Mouse (Mus musculus): ENCODE data around the gene Arpc1b. TPM values are rescaled to one million over a fixed set of nuclear protein-coding genes. Genes with fewer than 3 reads are reported as not detected.
"Not testable (repeated sequence)": the region's sequence is repeated elsewhere in the genome, so short reads cannot be mapped to it uniquely, and the experiment has no call there.

The Arpc1b gene
- polyA plus RNA-seq, 1 experiment from 2014 or later: 82.4 TPM

- peak overlapping the region; percentile 60 for H3K4me2 ChIP-seq
- 93% methylated on average over 5 of the region's 5 CpGs for WGBS
Observed at GRCm38 (mm10) chr5:145115736-145116135, 1.7 kb downstream of the Arpc1b start.

GRCm38 (mm10) chr5:145116316-145116715 lies 2.3 kb downstream of the Arpc1b start:
- H3K27ac ChIP-seq (replicated peaks): peak overlapping the region; percentile 43; the same call in 1 of the 2 replicates
- WGBS: 47% methylated on average over 4 of the region's 4 CpGs
- no peak for ATAC-seq (ENCODE audit: low FRiP score)

More at GRCm38 (mm10) chr5:145115736-145116135, 1.7 kb downstream of the Arpc1b start:
- Histone ChIP-seq H3K4me1 (peaks cover 17% of the 10 kb centered on the region), H3K9ac (replicated peaks) (no peak overlapping the region), H3K27ac (replicated peaks) (peak overlapping the region; percentile 43; the same call in 1 of the 2 replicates), H3K9me3 (replicated peaks) (no peaks in the 10 kb centered on the region), H3K27me3 (replicated peaks) (peaks cover 20% of the 10 kb centered on the region), H3K4me3 (replicated peaks) (no peak overlapping the region), H3K36me3 (0 out of 2 replicates have a peak, but pooled peaks cover 6% of the 10 kb centered on the region)
- no peak for ATAC-seq (ENCODE audit: low FRiP score)

GRCm38 (mm10) chr5:145116916-145117315 lies 2.9 kb downstream of the Arpc1b start:
- WGBS: 52% methylated on average over 10 of the region's 10 CpGs
- no peaks in the 10 kb centered on the region for H3K36me3 ChIP-seq
- peaks cover 17% of the 10 kb centered on the region for H3K4me1 ChIP-seq
- H3K4me2 ChIP-seq: peak overlapping the region; percentile 15
- H3K27me3 ChIP-seq (replicated peaks): peaks cover 20% of the 10 kb centered on the region
- no peak for ATAC-seq (ENCODE audit: low FRiP score)
- no peak overlapping the region for H3K9ac ChIP-seq (replicated peaks)
- no peak overlapping the region for H3K4me3 ChIP-seq (replicated peaks)
- no peaks in the 10 kb centered on the region for H3K9me3 ChIP-seq (replicated peaks)
- H3K27ac ChIP-seq (replicated peaks): peak overlapping the region; percentile 23; the same call in 1 of the 2 replicates

More at GRCm38 (mm10) chr5:145116316-145116715, 2.3 kb downstream of the Arpc1b start:
- Histone ChIP-seq H3K9me3 (replicated peaks) (no peaks in the 10 kb centered on the region), H3K9ac (replicated peaks) (no peak overlapping the region), H3K36me3 (0 out of 2 replicates have a peak, but pooled peaks cover under 1% of the 10 kb centered on the region), H3K4me1 (peaks cover 17% of the 10 kb centered on the region), H3K27me3 (replicated peaks) (peaks cover 20% of the 10 kb centered on the region), H3K4me2 (peak overlapping the region; percentile 60), H3K4me3 (replicated peaks) (no peak overlapping the region)

GRCm38 (mm10) chr5:145118005-145118404 lies 4.0 kb downstream of the Arpc1b start:
- ATAC-seq (ENCODE audit: low FRiP score): no peak
- Histone ChIP-seq H3K9me3 (replicated peaks) (no peaks in the 10 kb centered on the region), H3K4me2 (no peak overlapping the region), H3K9ac (replicated peaks) (no peak overlapping the region), H3K27me3 (replicated peaks) (peaks cover 20% of the 10 kb centered on the region), H3K27ac (replicated peaks) (no peak overlapping the region), H3K4me1 (peaks cover 17% of the 10 kb centered on the region), H3K36me3 (no peaks in the 10 kb centered on the region), H3K4me3 (replicated peaks) (no peak overlapping the region)
- 67% methylated on average over 6 of the region's 6 CpGs for WGBS

GRCm38 (mm10) chr5:145118461-145118860 lies 4.4 kb downstream of the Arpc1b start:
- Histone ChIP-seq H3K9ac (replicated peaks) (no peak overlapping the region), H3K4me1 (peaks cover 17% of the 10 kb centered on the region), H3K4me2 (no peak overlapping the region), H3K27me3 (replicated peaks) (peaks cover 19% of the 10 kb centered on the region), H3K9me3 (replicated peaks) (no peaks in the 10 kb centered on the region), H3K27ac (replicated peaks) (no peak overlapping the region), H3K4me3 (replicated peaks) (no peak overlapping the region), H3K36me3 (no peaks in the 10 kb centered on the region)
- no peak for ATAC-seq (ENCODE audit: low FRiP score)
- 86% methylated on average over 5 of the region's 5 CpGs for WGBS

- Histone ChIP-seq H3K36me3 (peaks cover 8% of the 10 kb centered on the region; the same call in 1 of the 2 replicates), H3K9me3 (replicated peaks) (no peaks in the 10 kb centered on the region), H3K4me1 (peaks cover 11% of the 10 kb centered on the region), H3K27me3 (replicated peaks) (peaks cover 10% of the 10 kb centered on the region; the same call in 1 of the 2 replicates), H3K4me2 (no peak overlapping the region), H3K4me3 (replicated peaks) (no peak overlapping the region), H3K9ac (replicated peaks) (no peak overlapping the region), H3K27ac (replicated peaks) (no peak overlapping the region)
- 94% methylated on average over 2 of the region's 2 CpGs for WGBS
- no peak for ATAC-seq (ENCODE audit: low FRiP score)
Observed at GRCm38 (mm10) chr5:145119385-145119784, 5.4 kb downstream of the Arpc1b start.

- Histone ChIP-seq H3K9me3 (replicated peaks) (no peaks in the 10 kb centered on the region), H3K27me3 (replicated peaks) (0 out of 2 replicates have a peak, but pooled peaks cover 5% of the 10 kb centered on the region), H3K36me3 (peaks cover 18% of the 10 kb centered on the region), H3K4me2 (no peak overlapping the region), H3K27ac (replicated peaks) (no peak overlapping the region), H3K9ac (replicated peaks) (no peak overlapping the region), H3K4me1 (0 out of 2 replicates have a peak, but pooled peaks cover 3% of the 10 kb centered on the region), H3K4me3 (replicated peaks) (no peak overlapping the region)
- WGBS: 78% methylated on average over 7 of the region's 7 CpGs
- ATAC-seq (ENCODE audit: low FRiP score): no peak
Observed at GRCm38 (mm10) chr5:145120921-145121320, 6.9 kb downstream of the Arpc1b start.

- no peaks in the 10 kb centered on the region for H3K27me3 ChIP-seq (replicated peaks)
- no peak overlapping the region for H3K9ac ChIP-seq (replicated peaks)
- H3K9me3 ChIP-seq (replicated peaks): no peaks in the 10 kb centered on the region
- peaks cover 38% of the 10 kb centered on the region for H3K36me3 ChIP-seq
- H3K4me3 ChIP-seq (replicated peaks): no peak overlapping the region
- no peak overlapping the region for H3K4me2 ChIP-seq
- H3K27ac ChIP-seq (replicated peaks): no peak overlapping the region
- WGBS: 96% methylated on average over 19 of the region's 19 CpGs
- no peaks in the 10 kb centered on the region for H3K4me1 ChIP-seq
- ATAC-seq (ENCODE audit: low FRiP score): no peak
Observed at GRCm38 (mm10) chr5:145123396-145123795, 9.4 kb downstream of the Arpc1b start.

GRCm38 (mm10) chr5:145126580-145126979 lies 12.6 kb downstream of the Arpc1b start:
- no peak overlapping the region for H3K27ac ChIP-seq (replicated peaks)
- no peaks in the 10 kb centered on the region for H3K9me3 ChIP-seq (replicated peaks)
- H3K4me2 ChIP-seq: no peak overlapping the region
- peaks cover 65% of the 10 kb centered on the region for H3K36me3 ChIP-seq
- WGBS: 94% methylated on average over 9 of the region's 9 CpGs
- H3K4me3 ChIP-seq (replicated peaks): no peak overlapping the region
- ATAC-seq (ENCODE audit: low FRiP score): no peak
- H3K4me1 ChIP-seq: no peaks in the 10 kb centered on the region
- H3K9ac ChIP-seq (replicated peaks): no peak overlapping the region
- no peaks in the 10 kb centered on the region for H3K27me3 ChIP-seq (replicated peaks)

- H3K9me3 ChIP-seq (replicated peaks): no peaks in the 10 kb centered on the region
- ATAC-seq (ENCODE audit: low FRiP score): no peak
- no peak overlapping the region for H3K4me3 ChIP-seq (replicated peaks)
- peaks cover 86% of the 10 kb centered on the region for H3K36me3 ChIP-seq
- H3K27me3 ChIP-seq (replicated peaks): no peaks in the 10 kb centered on the region
- WGBS: 95% methylated on average over 4 of the region's 4 CpGs
- H3K9ac ChIP-seq (replicated peaks): no peak overlapping the region
- H3K4me2 ChIP-seq: no peak overlapping the region
- no peaks in the 10 kb centered on the region for H3K4me1 ChIP-seq
- no peak overlapping the region for H3K27ac ChIP-seq (replicated peaks)
Observed at GRCm38 (mm10) chr5:145129124-145129523, 15.1 kb downstream of the Arpc1b start.

GRCm38 (mm10) chr5:145129773-145130172 lies 15.8 kb downstream of the Arpc1b start:
- not testable (repeated sequence) for H3K27ac ChIP-seq (replicated peaks); H3K4me1 ChIP-seq; H3K9ac ChIP-seq (replicated peaks); H3K4me2 ChIP-seq; H3K4me3 ChIP-seq (replicated peaks); H3K9me3 ChIP-seq (replicated peaks); H3K27me3 ChIP-seq (replicated peaks); ATAC-seq (ENCODE audit: low FRiP score)
- 96% methylated on average over 6 of the region's 6 CpGs for WGBS
- peaks cover 86% of the 10 kb centered on the region for H3K36me3 ChIP-seq

GRCm38 (mm10) chr5:145130191-145130590 lies 16.2 kb downstream of the Arpc1b start:
- H3K27me3 ChIP-seq (replicated peaks): no peaks in the 10 kb centered on the region
- H3K9me3 ChIP-seq (replicated peaks): no peaks in the 10 kb centered on the region
- H3K4me1 ChIP-seq: no peaks in the 10 kb centered on the region
- no peak overlapping the region for H3K4me2 ChIP-seq
- no peak for ATAC-seq (ENCODE audit: low FRiP score)
- no peak overlapping the region for H3K9ac ChIP-seq (replicated peaks)
- peaks cover 86% of the 10 kb centered on the region for H3K36me3 ChIP-seq
- H3K4me3 ChIP-seq (replicated peaks): no peak overlapping the region
- 89% methylated on average over 11 of the region's 11 CpGs for WGBS
- no peak overlapping the region for H3K27ac ChIP-seq (replicated peaks)
